Mouse (Mus musculus) myocyte (in vitro differentiated cells): Measurements from ENCODE around the gene Rimkla.

Source experiments
- CEBPB ChIP-seq: IDR thresholded peaks from 2 replicates; pipeline ENCODE4 v1.6.1; 2011; ENCODE audit warnings: mild to moderate bottlenecking, moderate library complexity; ENCODE audit not compliant: poor library complexity, insufficient read depth, severe bottlenecking
- E2F4 ChIP-seq: IDR thresholded peaks from one replicate; pipeline ENCODE4 v1.6.1; 2011; ENCODE audit warnings: mild to moderate bottlenecking, control low read depth, moderate library complexity; ENCODE audit not compliant: insufficient read depth
- MAX ChIP-seq: IDR thresholded peaks from one replicate; pipeline ENCODE4 v1.6.1; 2011; ENCODE audit warnings: low read depth, mild to moderate bottlenecking, control low read depth
- MYOD1 ChIP-seq, 3 experiments: IDR thresholded peaks; one replicate each; pipeline ENCODE4 v1.6.1; 2011; ENCODE audit warnings: control low read depth in 2 of 3, low read depth in 2 of 3, mild to moderate bottlenecking in 2 of 3, moderate library complexity in 1 of 3; ENCODE audit not compliant: insufficient read length in 2 of 3, control insufficient read depth in 1 of 3
- MYOG ChIP-seq, 3 experiments: IDR thresholded peaks; one replicate each; pipeline ENCODE4 v1.6.1; 2011; ENCODE audit warnings: control low read depth in 2 of 3, low read depth in 2 of 3, mild to moderate bottlenecking in 2 of 3; ENCODE audit not compliant: insufficient read length in 2 of 3, control insufficient read depth in 1 of 3, insufficient read depth in 1 of 3
- POLR2A ChIP-seq: IDR thresholded peaks from one replicate; pipeline ENCODE4 v1.6.1; 2011; ENCODE audit warnings: low read depth, mild to moderate bottlenecking, control low read depth, moderate library complexity; ENCODE audit not compliant: insufficient read length
- POLR2AphosphoS2 ChIP-seq: IDR thresholded peaks from one replicate; pipeline ENCODE4 v1.6.1; 2011; ENCODE audit warnings: low read depth, control low read depth; ENCODE audit not compliant: insufficient read length
- REST ChIP-seq: IDR thresholded peaks from one replicate; pipeline ENCODE4 v1.6.1; 2011; ENCODE audit warnings: mild to moderate bottlenecking, control low read depth, moderate library complexity; ENCODE audit not compliant: insufficient read depth, insufficient read length
- SRF ChIP-seq: IDR thresholded peaks from one replicate; pipeline ENCODE4 v1.6.1; 2011; ENCODE audit warnings: low read depth; ENCODE audit not compliant: control insufficient read depth, insufficient read length
- TCF12 ChIP-seq: IDR thresholded peaks from one replicate; pipeline ENCODE4 v1.6.1; 2011; ENCODE audit warnings: mild to moderate bottlenecking, control low read depth; ENCODE audit not compliant: poor library complexity, insufficient read depth, severe bottlenecking
- TCF3 ChIP-seq: IDR thresholded peaks from one replicate; pipeline ENCODE4 v1.6.1; 2011; ENCODE audit warnings: low read depth, control low read depth; ENCODE audit not compliant: insufficient read length
- USF1 ChIP-seq: IDR thresholded peaks from one replicate; pipeline ENCODE4 v1.6.1; 2011; ENCODE audit warnings: low read depth, mild to moderate bottlenecking, control low read depth, moderate library complexity

DNA sequence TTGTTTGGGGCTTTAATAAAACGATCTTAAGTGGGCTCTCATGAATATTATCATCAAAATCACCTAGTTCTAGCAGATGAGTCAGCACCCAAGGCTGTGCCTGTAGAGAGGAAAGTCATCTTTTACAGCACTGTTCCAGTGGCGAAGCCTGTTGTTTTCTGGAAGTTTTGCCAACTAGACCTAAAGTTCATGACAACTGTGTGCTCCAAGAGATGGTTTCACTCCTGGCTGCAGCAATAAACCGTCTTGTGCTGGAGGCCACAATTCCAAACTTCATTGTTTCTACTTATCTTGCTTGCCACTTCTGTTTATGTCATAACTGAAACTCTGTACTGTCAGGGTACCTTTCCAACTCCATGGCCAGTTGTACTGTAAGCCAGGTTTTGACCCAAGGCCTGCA lies 75.2 kb downstream of the Rimkla start:
- TF ChIP-seq POLR2A, result no peak
- TF ChIP-seq TCF3, result no peak
- TF ChIP-seq POLR2AphosphoS2, result no peak
- TF ChIP-seq MYOD1 (IDR thresholded peaks at IDR 0.05; ENCODE audit: control insufficient read depth in 1 of 3, insufficient read length in 2 of 3, low read depth in 2 of 3), result no peak
- no peak for TF ChIP-seq USF1
- no peak for TF ChIP-seq E2F4
- no peak for TF ChIP-seq REST
- TF ChIP-seq MYOG (IDR thresholded peaks at IDR 0.05; ENCODE audit: control insufficient read depth in 1 of 3, insufficient read depth in 1 of 3, insufficient read length in 2 of 3, low read depth in 2 of 3), result no peak
- TF ChIP-seq SRF, result no peak
- no peak for TF ChIP-seq TCF12
- no peak for TF ChIP-seq MAX
- no peak for TF ChIP-seq CEBPB
